Mouse (Mus musculus) embryonic facial prominence, embryonic 14.5 days (tissue): ENCODE measurements around the gene Cacna1d. TPM values are rescaled to one million over a fixed set of nuclear protein-coding genes. Genes with fewer than 3 reads are reported as not detected.

Experiments
- ATAC-seq: fragments of 200-750 bp; cut with Nextera tagmentation; 2 replicates; pipeline ENCODE4 v1.8.0; 2017; ENCODE audit warnings: low read depth, moderate number of reproducible peaks, moderate TSS enrichment
- DNase-seq: peaks from one replicate; pipeline ENCODE4 v3.0.0-alpha.2; 2015; ENCODE audit warnings: low spot score
- H3K27ac ChIP-seq: fragments of 300-500 bp; sonication (generic); replicated peaks from 2 replicates; pipeline ENCODE4 v1.5.1; 2014; ENCODE audit warnings: low read depth, mild to moderate bottlenecking, low read length, moderate library complexity
- H3K27me3 ChIP-seq: fragments of 300-500 bp; sonication (generic); replicated peaks from 2 replicates; pipeline ENCODE4 v1.6.1; 2014; ENCODE audit warnings: low read length; ENCODE audit not compliant: control insufficient read depth, insufficient read depth
- H3K36me3 ChIP-seq: fragments of 300-500 bp; sonication (generic); 2 replicates; pipeline ENCODE4 v1.6.1; 2014; ENCODE audit warnings: low read length, mixed read lengths; ENCODE audit not compliant: control insufficient read depth, insufficient read depth
- H3K4me1 ChIP-seq: fragments of 300-500 bp; sonication (generic); 2 replicates; pipeline ENCODE4 v1.6.1; 2014; ENCODE audit warnings: antibody characterized with exemption, low read length; ENCODE audit not compliant: control insufficient read depth, insufficient read depth
- H3K4me2 ChIP-seq: fragments of 300-500 bp; sonication (generic); 2 replicates; pipeline ENCODE4 v1.6.1; 2014; ENCODE audit warnings: low read depth, mild to moderate bottlenecking, low read length, moderate library complexity, mixed read lengths
- H3K4me3 ChIP-seq: fragments of 300-500 bp; sonication (generic); 2 replicates; pipeline ENCODE4 v1.5.1; 2014; ENCODE audit warnings: low read depth, mild to moderate bottlenecking, low read length
- H3K9ac ChIP-seq: fragments of 300-500 bp; sonication (generic); 2 replicates; pipeline ENCODE4 v1.6.1; 2014; ENCODE audit warnings: low read depth, mild to moderate bottlenecking, low read length, moderate library complexity, mixed read lengths
- H3K9me3 ChIP-seq: fragments of 300-500 bp; sonication (generic); 2 replicates; pipeline ENCODE4 v1.6.1; 2016; ENCODE audit warnings: low read length; ENCODE audit not compliant: control insufficient read depth
- WGBS: fragments of 180-500 bp; shearing (Covaris S2); extraction: QIAGEN DNeasy Blood & Tissue Kit; methylation state at CpG from one replicate; pipeline ENCODE4 v1.1.7; 2014; 5-methylcytosine and 5-hydroxymethylcytosine counted together
- polyA plus RNA-seq: library from polyadenylated mRNA; unstranded; fragments of >200 nt; fragmentation: Nextera tagmentation; extraction: Ambion mirVana; gene quantifications from 2 replicates; pipeline ENCODE4 v1.2.1, GENCODE M21; 2014

Cacna1d gene
- polyA plus RNA-seq, 1 experiment from 2014 or later, result 3.5 TPM

- DNase-seq (peak; percentile 98), ATAC-seq (peak; percentile 100)
- Histone ChIP-seq H3K4me1 (peaks cover 9% of the 10 kb centered on the region), H3K36me3 (peaks cover 31% of the 10 kb centered on the region), H3K4me3 (peak within 1 kb of the TSS; percentile 97), H3K9ac (peak within 1 kb of the TSS; percentile 94), H3K27me3 (no peaks in the 10 kb centered on the region), H3K4me2 (peak within 1 kb of the TSS; percentile 63), H3K9me3 (no peaks in the 10 kb centered on the region), H3K27ac (peak within 1 kb of the TSS; percentile 87)
- 0% methylated on average over 33 of the region's 39 CpGs for WGBS
Measured at GRCm38 (mm10) chr14:30479361-30479948, 11.8 kb downstream of the Cacna1d start, which contains the start of gene Dcp1a. TSS of gene Dcp1a (plus strand) at chr14:30479535.

DNA sequence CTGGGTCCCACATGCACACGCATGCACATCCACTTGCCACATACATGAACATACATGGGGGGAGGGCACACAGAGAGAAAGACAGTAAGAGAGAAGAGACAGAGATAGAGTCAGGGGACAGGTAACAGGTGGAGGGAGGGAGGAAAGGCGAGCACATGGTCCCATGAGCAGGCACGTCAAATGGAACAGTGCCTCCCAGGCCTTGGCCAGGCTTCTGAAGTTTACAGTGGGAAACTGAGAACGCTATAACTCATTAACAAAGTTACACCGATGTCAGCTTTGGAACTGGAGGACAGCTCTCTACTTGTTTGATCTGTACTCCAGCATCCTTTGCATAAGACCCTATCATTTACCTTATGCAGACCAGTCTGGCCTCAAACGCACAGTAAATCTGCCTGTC lies 16.8 kb downstream of the Cacna1d start:
- Histone ChIP-seq H3K9ac (no peak overlapping the region), H3K4me2 (no peak overlapping the region), H3K4me3 (no peak overlapping the region), H3K27ac (no peak overlapping the region), H3K27me3 (no peaks in the 10 kb centered on the region), H3K36me3 (no peaks in the 10 kb centered on the region), H3K9me3 (no peaks in the 10 kb centered on the region), H3K4me1 (no peaks in the 10 kb centered on the region)
- ATAC-seq (no peak), DNase-seq (no peak)
- WGBS, result 71% methylated on average over 6 of the region's 6 CpGs

DNA sequence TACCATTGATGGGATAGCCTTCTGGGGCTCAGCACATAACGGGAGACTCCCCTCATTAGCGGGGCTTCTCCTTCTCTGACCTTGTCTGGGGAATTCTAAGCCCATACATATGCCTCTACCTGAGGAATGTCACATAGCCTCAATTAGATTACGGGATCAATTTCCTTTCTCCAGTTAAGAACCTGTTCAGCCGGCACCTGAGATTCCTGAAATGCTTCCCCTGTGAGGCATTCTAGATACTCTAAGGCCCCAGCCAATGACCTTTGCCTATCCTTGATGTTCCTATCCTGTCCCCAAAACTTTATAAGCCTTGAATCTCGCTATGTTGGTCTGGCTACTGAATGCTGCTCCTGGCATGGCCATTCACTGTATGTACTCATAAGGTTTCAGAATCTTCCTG lies 17.6 kb downstream of the Cacna1d start:
- H3K9ac ChIP-seq, result no peak overlapping the region
- no peak overlapping the region for H3K27ac ChIP-seq
- no peaks in the 10 kb centered on the region for H3K4me1 ChIP-seq
- H3K4me3 ChIP-seq, result no peak overlapping the region
- no peaks in the 10 kb centered on the region for H3K36me3 ChIP-seq
- ATAC-seq (peak; percentile 30; the same call in 1 of the 2 replicates), DNase-seq (peak; percentile 18)
- H3K4me2 ChIP-seq, result no peak overlapping the region
- H3K9me3 ChIP-seq, result no peaks in the 10 kb centered on the region
- 58% methylated on average over 5 of the region's 5 CpGs for WGBS
- no peaks in the 10 kb centered on the region for H3K27me3 ChIP-seq

DNA sequence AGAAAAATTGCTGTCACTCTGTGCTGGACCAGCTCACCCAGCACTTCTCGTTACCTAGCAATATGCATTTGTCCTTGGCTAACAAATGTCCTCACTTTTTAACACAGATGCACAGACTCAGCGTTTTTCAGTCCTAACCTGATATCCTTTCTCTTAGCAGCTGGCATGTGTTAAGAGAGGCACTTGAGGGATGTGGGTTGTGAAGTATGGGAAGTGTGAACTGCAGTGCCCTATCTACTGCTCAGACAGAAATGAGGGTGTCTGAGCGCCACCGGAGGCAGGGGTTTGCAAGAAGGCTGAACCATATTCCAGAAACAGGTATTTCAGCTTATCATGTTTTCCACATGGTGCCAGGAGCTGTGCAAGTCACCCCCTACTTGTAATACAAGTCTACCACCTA lies 27.9 kb downstream of the Cacna1d start:
- DNase-seq (no peak), ATAC-seq (no peak)
- no peaks in the 10 kb centered on the region for H3K9me3 ChIP-seq
- H3K27ac ChIP-seq, result no peak overlapping the region
- H3K4me1 ChIP-seq, result no peaks in the 10 kb centered on the region
- H3K27me3 ChIP-seq, result no peaks in the 10 kb centered on the region
- H3K9ac ChIP-seq, result no peak overlapping the region
- H3K4me3 ChIP-seq, result no peak overlapping the region
- 68% methylated on average over 4 of the region's 4 CpGs for WGBS
- no peak overlapping the region for H3K4me2 ChIP-seq
- no peaks in the 10 kb centered on the region for H3K36me3 ChIP-seq

GRCm38 (mm10) chr14:30459891-30460523 lies 31.2 kb downstream of the Cacna1d start:
- Histone ChIP-seq H3K4me3 (no peak overlapping the region), H3K36me3 (no peaks in the 10 kb centered on the region), H3K4me1 (0 out of 2 replicates have a peak, but pooled peaks cover 3% of the 10 kb centered on the region), H3K9me3 (no peaks in the 10 kb centered on the region), H3K9ac (no peak overlapping the region), H3K27me3 (0 out of 2 replicates have a peak, but pooled peaks cover 4% of the 10 kb centered on the region), H3K4me2 (peak overlapping the region; percentile 20), H3K27ac (no peak overlapping the region)
- DNase-seq (peak; percentile 86), ATAC-seq (peak; percentile 73; the same call in 1 of the 2 replicates)
- 5% methylated on average over 14 of the region's 14 CpGs for WGBS

GRCm38 (mm10) chr14:30458820-30459219 lies 32.4 kb downstream of the Cacna1d start:
- no peak overlapping the region for H3K27ac ChIP-seq

DNA sequence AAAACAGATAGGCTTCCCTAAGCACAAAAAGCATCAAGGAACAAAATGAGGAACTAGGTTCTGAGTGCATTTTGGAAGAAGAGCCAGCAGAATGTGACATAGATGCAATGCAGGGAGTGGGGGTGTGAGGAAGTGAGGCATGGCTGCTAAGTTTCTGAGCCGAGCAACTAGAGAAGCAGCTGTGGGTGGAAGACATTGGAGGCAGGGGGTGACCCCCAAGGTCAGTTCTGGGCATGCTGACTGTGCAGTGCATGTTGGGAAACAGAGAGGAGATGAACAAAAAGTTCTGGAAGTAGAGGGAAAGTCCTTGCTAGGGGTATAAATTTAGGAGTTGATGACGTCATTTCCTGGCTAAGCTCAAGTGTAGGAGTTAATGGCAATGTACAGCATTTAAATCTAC lies 33.4 kb downstream of the Cacna1d start:
- H3K9ac ChIP-seq, result no peak overlapping the region
- H3K36me3 ChIP-seq, result no peaks in the 10 kb centered on the region
- H3K4me2 ChIP-seq, result no peak overlapping the region
- H3K9me3 ChIP-seq, result no peaks in the 10 kb centered on the region
- no peak overlapping the region for H3K27ac ChIP-seq
- 40% methylated on average over 2 of the region's 2 CpGs for WGBS
- H3K27me3 ChIP-seq, result 0 out of 2 replicates have a peak, but pooled peaks cover 4% of the 10 kb centered on the region
- DNase-seq, result no peak
- H3K4me3 ChIP-seq, result no peak overlapping the region
- ATAC-seq, result no peak
- H3K4me1 ChIP-seq, result 0 out of 2 replicates have a peak, but pooled peaks cover 3% of the 10 kb centered on the region

More at GRCm38 (mm10) chr14:30458820-30459219, 32.4 kb downstream of the Cacna1d start:
- Histone ChIP-seq H3K4me3 (no peak overlapping the region), H3K36me3 (no peaks in the 10 kb centered on the region), H3K27me3 (0 out of 2 replicates have a peak, but pooled peaks cover 4% of the 10 kb centered on the region), H3K4me1 (0 out of 2 replicates have a peak, but pooled peaks cover 3% of the 10 kb centered on the region), H3K4me2 (no peak overlapping the region), H3K9me3 (no peaks in the 10 kb centered on the region), H3K9ac (no peak overlapping the region)
- ATAC-seq, result no peak
- DNase-seq, result no peak
- WGBS, result 73% methylated on average over 3 of the region's 3 CpGs

- WGBS, result 71% methylated on average over 7 of the region's 7 CpGs
- H3K9ac ChIP-seq, result no peak overlapping the region
- no peak overlapping the region for H3K4me3 ChIP-seq
- no peaks in the 10 kb centered on the region for H3K36me3 ChIP-seq
- H3K27ac ChIP-seq, result no peak overlapping the region
- ATAC-seq (no peak), DNase-seq (no peak)
- 0 out of 2 replicates have a peak, but pooled peaks cover 3% of the 10 kb centered on the region for H3K4me1 ChIP-seq
- no peak overlapping the region for H3K4me2 ChIP-seq
- 0 out of 2 replicates have a peak, but pooled peaks cover 4% of the 10 kb centered on the region for H3K27me3 ChIP-seq
- no peaks in the 10 kb centered on the region for H3K9me3 ChIP-seq
Measured at GRCm38 (mm10) chr14:30457436-30457835, 33.8 kb downstream of the Cacna1d start.
